Mouse (Mus musculus) limb, embryonic 11.5 days (tissue): ENCODE data around the gene Rasa4. TPM values are rescaled to one million over a fixed set of nuclear protein-coding genes. Genes with fewer than 3 reads are reported as not detected.

ENCODE experiments used
- ATAC-seq: fragments of 200-750 bp; cut with Nextera tagmentation; 2 replicates; pipeline ENCODE4 v1.8.0; 2017; ENCODE audit warnings: low read depth; ENCODE audit not compliant: insufficient number of reproducible peaks, low FRiP score, low TSS enrichment
- DNase-seq: peaks from one replicate; pipeline ENCODE4 v3.0.0-alpha.2; 2015; ENCODE audit warnings: low spot score
- H3K27ac ChIP-seq: fragments of 300-500 bp; sonication (generic); replicated peaks from 2 replicates; pipeline ENCODE4 v1.5.1; 2014; ENCODE audit warnings: low read depth, mild to moderate bottlenecking, low read length
- H3K27me3 ChIP-seq: fragments of 300-500 bp; sonication (generic); 2 replicates; pipeline ENCODE4 v1.6.1; 2014; ENCODE audit warnings: mild to moderate bottlenecking, low read length, mixed read lengths; ENCODE audit not compliant: control insufficient read depth, insufficient read depth
- H3K36me3 ChIP-seq: fragments of 300-500 bp; sonication (generic); 2 replicates; pipeline ENCODE4 v1.6.1; 2014; ENCODE audit warnings: mild to moderate bottlenecking, low read length, moderate library complexity, mixed read lengths; ENCODE audit not compliant: control insufficient read depth, insufficient read depth
- H3K4me1 ChIP-seq: fragments of 300-500 bp; sonication (generic); 2 replicates; pipeline ENCODE4 v1.6.1; 2014; ENCODE audit warnings: low read length, mixed read lengths; ENCODE audit not compliant: control insufficient read depth, insufficient read depth
- H3K4me2 ChIP-seq: fragments of 300-500 bp; sonication (generic); 2 replicates; pipeline ENCODE4 v1.6.1; 2014; ENCODE audit warnings: low read depth, mild to moderate bottlenecking, moderate library complexity; ENCODE audit not compliant: severe bottlenecking
- H3K4me3 ChIP-seq: fragments of 300-500 bp; sonication (generic); 2 replicates; pipeline ENCODE4 v1.5.1; 2014; ENCODE audit warnings: low read depth, low read length
- H3K9ac ChIP-seq: fragments of 300-500 bp; sonication (generic); 2 replicates; pipeline ENCODE4 v1.6.1; 2014; ENCODE audit warnings: mild to moderate bottlenecking, low read length
- H3K9me3 ChIP-seq: fragments of 300-500 bp; sonication (generic); 2 replicates; pipeline ENCODE4 v1.6.1; 2016; ENCODE audit warnings: low read length; ENCODE audit not compliant: control insufficient read depth
- WGBS: fragments of 180-500 bp; shearing (Covaris S2); extraction: QIAGEN DNeasy Blood & Tissue Kit; methylation state at CpG from one replicate; pipeline ENCODE4 v1.1.7; 2014; 5-methylcytosine and 5-hydroxymethylcytosine counted together
- polyA plus RNA-seq: library from polyadenylated mRNA; unstranded; fragments of >200 nt; fragmentation: Nextera tagmentation; extraction: Ambion mirVana; gene quantifications from 2 replicates; pipeline ENCODE4 v1.2.1, GENCODE M21; 2014

The Rasa4 gene
- polyA plus RNA-seq: 3.3 and 4.4 TPM in 2 replicates

DNA sequence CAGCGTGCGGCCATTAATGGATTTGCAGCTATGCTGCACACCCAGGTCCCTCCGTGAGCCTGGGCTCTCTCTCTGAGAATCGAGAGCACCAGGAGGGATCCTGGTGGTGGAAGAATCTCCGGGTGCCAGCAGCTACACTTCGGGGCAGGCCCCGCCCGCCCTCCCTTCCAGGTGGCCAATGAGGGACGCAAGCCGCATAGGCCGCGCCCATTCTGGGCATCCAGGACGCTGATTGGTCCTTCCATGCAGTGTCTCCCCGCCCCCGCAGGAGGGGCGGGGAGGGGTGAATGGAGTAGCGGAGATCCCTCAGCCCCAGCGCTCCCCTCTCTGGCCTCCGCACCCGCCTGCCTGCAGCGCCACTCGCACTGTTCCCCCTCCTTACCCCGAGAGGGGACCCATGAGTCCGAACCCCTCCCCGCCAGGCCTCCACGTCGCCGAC lies at the start of gene Rasa4:
Gene Rasa4, plus strand, starts transcription at position 248 of the 439 bp plus-strand sequence.
- Histone ChIP-seq H3K9ac (no peak within 1 kb of the TSS; the same call in 1 of the 2 replicates), H3K4me2 (peak within 1 kb of the TSS; percentile 53), H3K4me3 (peak within 1 kb of the TSS; percentile 31), H3K27ac (no peak within 1 kb of the TSS), H3K9me3 (no peaks in the 10 kb centered on the region), H3K4me1 (peaks cover 10% of the 10 kb centered on the region), H3K36me3 (no peaks in the 10 kb centered on the region), H3K27me3 (peaks cover 11% of the 10 kb centered on the region)
- ATAC-seq: peak; percentile 95
- under 1% methylated on average over 27 of the region's 28 CpGs for WGBS
- DNase-seq: peak; percentile 92

GRCm38 (mm10) chr5:136034868-136035267 lies 48.8 kb upstream of the Rasa4 start:
- Histone ChIP-seq H3K27me3 (no peaks in the 10 kb centered on the region), H3K36me3 (peaks cover 12% of the 10 kb centered on the region; the same call in 1 of the 2 replicates), H3K9ac (no peak overlapping the region), H3K4me1 (no peaks in the 10 kb centered on the region), H3K27ac (no peak overlapping the region), H3K4me2 (no peak overlapping the region), H3K9me3 (no peaks in the 10 kb centered on the region), H3K4me3 (no peak overlapping the region)
- WGBS: 82% methylated on average over 4 of the region's 4 CpGs
- no peak for ATAC-seq
- no peak for DNase-seq

DNA sequence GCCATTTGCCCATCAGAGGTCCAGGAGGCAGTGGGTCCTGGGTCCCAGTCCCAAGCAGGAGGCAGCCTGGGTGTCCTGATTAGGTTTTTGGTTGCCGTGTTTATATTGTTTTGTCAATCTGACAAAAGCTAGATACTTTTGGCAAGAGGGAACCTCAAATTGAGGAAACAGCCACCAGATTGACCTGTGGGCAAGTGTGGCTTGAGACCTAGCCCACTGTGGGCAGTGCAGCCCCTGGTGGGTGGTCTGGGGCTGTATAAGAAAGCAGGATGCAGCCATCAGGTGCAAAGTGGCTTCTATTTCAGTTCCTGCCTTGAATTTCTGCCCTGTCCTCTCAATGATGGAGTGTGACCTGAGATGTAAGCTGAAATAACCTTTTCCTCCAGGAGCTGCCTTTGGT lies 48.4 kb upstream of the Rasa4 start:
- DNase-seq: no peak
- no peak overlapping the region for H3K4me3 ChIP-seq
- H3K27me3 ChIP-seq: no peaks in the 10 kb centered on the region
- H3K4me2 ChIP-seq: no peak overlapping the region
- H3K4me1 ChIP-seq: no peaks in the 10 kb centered on the region
- peaks cover 11% of the 10 kb centered on the region; the same call in 1 of the 2 replicates for H3K36me3 ChIP-seq
- H3K27ac ChIP-seq: no peak overlapping the region
- no peaks in the 10 kb centered on the region for H3K9me3 ChIP-seq
- WGBS: 85% methylated on average over 1 of the region's 1 CpGs
- H3K9ac ChIP-seq: no peak overlapping the region
- no peak for ATAC-seq

DNA sequence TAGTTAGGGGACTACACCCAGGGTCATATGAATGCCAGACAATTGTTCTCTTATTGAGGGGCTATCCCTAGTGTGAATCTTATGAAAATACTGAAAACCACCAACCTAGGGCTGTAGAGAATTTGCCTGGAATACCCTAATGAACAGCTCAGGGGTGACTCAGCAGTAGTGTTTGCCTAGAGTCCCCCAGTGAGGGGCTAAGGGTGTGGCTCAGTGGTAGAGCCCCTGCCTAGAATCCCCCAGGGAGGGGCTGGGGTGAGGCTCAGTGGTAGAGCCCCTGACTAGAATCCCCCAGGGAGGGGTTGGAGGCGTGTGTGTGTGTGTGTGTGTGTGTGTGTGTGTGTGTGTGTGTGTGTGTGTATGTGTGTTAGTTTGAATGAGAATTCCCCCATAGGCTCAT lies 47.0 kb upstream of the Rasa4 start:
- H3K27me3 ChIP-seq: no peaks in the 10 kb centered on the region
- H3K9me3 ChIP-seq: no peaks in the 10 kb centered on the region
- ATAC-seq: no peak
- no peak overlapping the region for H3K9ac ChIP-seq
- 90% methylated on average over 1 of the region's 1 CpGs for WGBS
- no peaks in the 10 kb centered on the region for H3K4me1 ChIP-seq
- DNase-seq: no peak
- no peak overlapping the region for H3K4me3 ChIP-seq
- H3K4me2 ChIP-seq: no peak overlapping the region
- H3K27ac ChIP-seq: no peak overlapping the region
- 0 out of 2 replicates have a peak, but pooled peaks cover 3% of the 10 kb centered on the region for H3K36me3 ChIP-seq

DNA sequence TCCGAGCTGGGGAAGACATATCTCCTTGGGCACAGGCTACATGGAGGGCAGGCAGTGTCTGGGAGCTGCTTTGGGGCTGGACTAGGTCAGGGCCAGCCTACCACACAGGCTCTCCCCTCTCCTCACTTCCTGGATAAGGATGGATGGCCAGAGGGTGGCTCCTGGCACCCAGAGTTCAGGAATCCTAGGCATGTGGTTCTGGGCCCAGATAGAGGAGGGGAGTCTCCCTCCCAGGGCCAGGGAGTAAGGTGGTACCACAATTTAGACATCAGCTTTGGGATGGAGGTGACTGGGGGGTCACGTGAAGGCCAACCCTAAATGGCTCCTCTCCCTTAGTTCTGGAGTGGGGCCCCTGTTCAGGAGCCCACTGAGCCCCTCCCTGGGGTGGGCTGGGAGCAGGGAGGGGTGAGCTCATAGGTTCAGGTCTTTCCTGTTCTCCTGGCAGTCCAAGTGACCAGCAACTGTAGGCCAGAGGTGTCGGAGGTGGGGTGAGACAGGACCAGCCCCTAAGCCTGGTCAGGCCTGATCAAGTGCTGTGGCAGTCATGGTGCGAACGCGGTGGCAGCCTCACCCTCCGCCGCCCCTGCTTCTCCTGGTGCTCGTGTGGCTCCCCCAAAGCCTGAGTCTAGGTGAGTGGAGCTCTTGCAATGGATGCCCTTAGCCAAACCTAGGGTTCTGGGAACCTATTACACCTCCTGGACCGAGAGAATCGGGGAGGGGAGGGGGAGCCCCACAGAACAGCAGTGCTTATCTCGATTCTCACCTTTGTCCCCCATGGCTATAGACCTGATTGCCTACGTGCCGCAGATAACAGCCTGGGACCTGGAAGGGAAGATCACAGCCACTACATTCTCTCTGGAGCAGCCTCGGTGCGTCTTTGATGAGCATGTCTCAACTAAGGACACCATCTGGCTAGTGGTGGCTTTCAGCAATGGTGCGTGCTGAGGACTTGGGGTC lies 45.2 kb upstream of the Rasa4 start, which contains the start of gene Upk3b:
Gene Upk3b, plus strand, starts transcription at position 239 of the 957 bp plus-strand sequence.
- no peaks in the 10 kb centered on the region for H3K4me1 ChIP-seq
- H3K9me3 ChIP-seq: no peaks in the 10 kb centered on the region
- H3K27ac ChIP-seq: no peak within 1 kb of the TSS
- no peak within 1 kb of the TSS for H3K4me3 ChIP-seq
- no peak for ATAC-seq
- H3K36me3 ChIP-seq: no peaks in the 10 kb centered on the region
- H3K4me2 ChIP-seq: no peak within 1 kb of the TSS
- WGBS: 68% methylated on average over 17 of the region's 17 CpGs
- DNase-seq: no peak
- no peaks in the 10 kb centered on the region for H3K27me3 ChIP-seq
- no peak within 1 kb of the TSS for H3K9ac ChIP-seq

DNA sequence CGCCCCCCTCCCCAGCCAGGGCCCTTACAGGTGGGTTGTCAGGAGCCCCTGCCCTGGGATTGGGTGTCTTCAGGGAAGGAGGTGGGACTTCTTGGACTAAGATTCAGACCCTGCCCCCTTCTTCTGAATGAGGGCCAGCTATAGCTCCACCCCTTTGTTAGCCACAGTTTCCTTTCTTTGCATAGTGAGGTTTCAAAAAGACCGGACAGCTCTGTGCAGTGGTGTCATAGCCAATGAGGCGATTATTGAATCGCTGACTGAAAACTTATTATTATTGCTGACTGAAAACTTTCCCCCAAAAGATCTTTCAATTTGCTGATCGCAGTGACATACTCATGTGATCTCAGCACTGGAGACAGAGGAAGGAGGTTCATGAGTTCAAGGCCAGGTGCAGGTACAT lies 43.5 kb upstream of the Rasa4 start:
- H3K27ac ChIP-seq: no peak overlapping the region
- H3K27me3 ChIP-seq: no peaks in the 10 kb centered on the region
- DNase-seq (peak; percentile 24), ATAC-seq (no peak)
- 58% methylated on average over 5 of the region's 5 CpGs for WGBS
- no peak overlapping the region for H3K4me2 ChIP-seq
- H3K4me3 ChIP-seq: no peak overlapping the region
- H3K9ac ChIP-seq: no peak overlapping the region
- H3K9me3 ChIP-seq: no peaks in the 10 kb centered on the region
- H3K36me3 ChIP-seq: no peaks in the 10 kb centered on the region
- no peaks in the 10 kb centered on the region for H3K4me1 ChIP-seq

DNA sequence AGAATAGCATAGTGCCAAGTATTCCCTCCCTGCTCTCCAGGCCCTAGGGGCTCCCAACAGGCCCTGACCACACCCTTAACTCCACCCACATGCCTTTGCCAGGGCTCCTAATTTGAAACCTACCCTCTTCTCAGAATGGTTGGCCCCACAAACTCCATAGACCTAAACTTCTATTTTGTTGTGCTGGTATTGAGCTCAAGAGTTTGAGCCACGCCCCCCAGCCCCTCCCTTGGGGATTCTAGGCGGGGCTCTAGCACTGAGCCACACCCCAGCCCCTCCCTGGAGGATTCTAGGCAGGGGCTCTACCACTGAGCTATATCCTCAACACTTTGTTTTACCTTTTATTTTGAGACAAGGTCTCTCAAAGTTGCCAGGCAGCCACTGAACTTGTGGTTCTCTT lies 42.5 kb upstream of the Rasa4 start:
- no peaks in the 10 kb centered on the region for H3K27me3 ChIP-seq
- no peak overlapping the region for H3K4me2 ChIP-seq
- H3K4me1 ChIP-seq: no peaks in the 10 kb centered on the region
- H3K9me3 ChIP-seq: no peaks in the 10 kb centered on the region
- 29% methylated on average over 2 of the region's 2 CpGs for WGBS
- no peak overlapping the region for H3K9ac ChIP-seq
- H3K27ac ChIP-seq: no peak overlapping the region
- no peaks in the 10 kb centered on the region for H3K36me3 ChIP-seq
- DNase-seq (no peak), ATAC-seq (no peak)
- no peak overlapping the region for H3K4me3 ChIP-seq

GRCm38 (mm10) chr5:136041666-136042065 lies 42.0 kb upstream of the Rasa4 start:
- no peak overlapping the region for H3K4me2 ChIP-seq
- WGBS: 93% methylated on average over 8 of the region's 8 CpGs
- no peak overlapping the region for H3K9ac ChIP-seq
- H3K36me3 ChIP-seq: no peaks in the 10 kb centered on the region
- H3K9me3 ChIP-seq: no peaks in the 10 kb centered on the region
- DNase-seq (no peak), ATAC-seq (no peak)
- H3K4me1 ChIP-seq: no peaks in the 10 kb centered on the region
- no peaks in the 10 kb centered on the region for H3K27me3 ChIP-seq
- H3K27ac ChIP-seq: no peak overlapping the region
- H3K4me3 ChIP-seq: no peak overlapping the region
